Mouse (Mus musculus): ENCODE measurements around the gene Dusp28.

- TF ChIP-seq POLR2A (IDR thresholded peaks at IDR 0.05; ENCODE audit: low read depth, low read length) (no peak), CTCF (IDR thresholded peaks at IDR 0.05; ENCODE audit: extremely low read depth, insufficient read length, insufficient replicate concordance, low read depth, low read length) (no peak)
Measured at GRCm38 (mm10) chr1:92907632-92908360, 1.0 kb downstream of the Dusp28 start.

Data from small intestine, adult 2 months (tissue).